Mouse (Mus musculus): ENCODE measurements at regions not wholly inside any gene's neighbourhood (a gene's known extent, or its start where the extent isn't known, plus 50 kb on each side); places are given as distances from the start of the nearest gene placed in this dataset.
"Not testable (repeated sequence)": the region's sequence is repeated elsewhere in the genome, so short reads cannot be mapped to it uniquely, and the experiment has no call there.

DNA sequence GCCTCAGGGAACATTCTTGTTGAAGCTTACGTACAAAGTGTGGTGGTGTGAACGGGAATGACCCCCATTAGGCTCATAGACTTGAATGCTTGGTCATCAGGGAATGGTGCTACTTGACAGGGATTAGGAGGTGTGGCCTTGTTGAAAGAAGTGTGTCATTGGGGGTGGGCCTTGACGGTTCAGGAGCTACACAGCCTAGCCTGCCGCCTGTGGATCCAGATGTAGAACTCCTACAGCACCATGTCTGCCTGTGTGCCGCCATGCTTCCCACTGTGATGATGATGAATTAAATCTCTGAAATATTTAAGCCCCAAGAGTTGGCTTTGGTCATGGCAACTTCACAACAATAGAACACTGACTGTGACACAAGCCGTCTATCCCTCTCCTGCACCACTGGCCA, 163.6 kb downstream of the Ankrd50 start:
- DNase-seq (ENCODE audit: low spot score in 2 of 2): no peak

DNA sequence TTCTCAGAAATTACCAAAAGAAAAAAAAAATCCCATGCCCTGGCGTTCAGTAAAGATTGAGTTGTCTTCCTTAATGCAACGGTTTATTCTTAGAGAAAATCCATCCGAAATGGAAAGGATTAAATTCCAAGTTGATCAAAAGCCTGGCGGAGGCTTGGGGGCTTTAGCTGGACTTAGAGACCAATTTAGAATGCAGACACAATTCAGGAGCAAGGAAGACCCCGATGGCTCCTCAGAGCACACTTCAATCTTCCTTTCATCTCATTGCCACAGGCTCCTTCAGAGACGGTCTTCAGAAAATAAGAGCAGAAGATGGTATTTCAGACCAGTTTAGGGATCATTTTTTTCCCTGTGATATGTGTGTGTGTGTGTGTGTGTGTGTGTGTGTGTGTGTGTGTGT, 171.8 kb downstream of the Ankrd50 start:
- DNase-seq (ENCODE audit: low spot score in 2 of 2): no peak

DNA sequence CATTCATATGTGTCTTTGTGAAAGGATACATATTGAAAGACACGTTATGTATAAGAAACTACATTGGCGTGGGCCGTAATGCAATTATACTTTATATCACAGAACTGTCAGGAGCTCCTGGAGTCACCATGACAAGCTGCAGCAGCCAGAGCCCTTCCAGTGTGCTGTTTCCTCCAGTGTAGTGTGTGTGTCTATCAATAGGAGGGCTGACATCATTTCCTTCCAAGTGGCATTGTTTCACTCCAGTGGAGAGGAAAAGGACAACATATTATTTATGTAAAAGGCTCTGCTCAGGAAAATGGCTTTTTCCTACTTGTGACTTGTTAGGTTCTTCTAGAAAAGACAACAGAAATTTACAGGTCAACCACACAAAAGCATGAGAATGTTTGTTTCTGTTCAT, 172.5 kb downstream of the Ankrd50 start:
- no peak for DNase-seq (ENCODE audit: low spot score in 2 of 2)

DNA sequence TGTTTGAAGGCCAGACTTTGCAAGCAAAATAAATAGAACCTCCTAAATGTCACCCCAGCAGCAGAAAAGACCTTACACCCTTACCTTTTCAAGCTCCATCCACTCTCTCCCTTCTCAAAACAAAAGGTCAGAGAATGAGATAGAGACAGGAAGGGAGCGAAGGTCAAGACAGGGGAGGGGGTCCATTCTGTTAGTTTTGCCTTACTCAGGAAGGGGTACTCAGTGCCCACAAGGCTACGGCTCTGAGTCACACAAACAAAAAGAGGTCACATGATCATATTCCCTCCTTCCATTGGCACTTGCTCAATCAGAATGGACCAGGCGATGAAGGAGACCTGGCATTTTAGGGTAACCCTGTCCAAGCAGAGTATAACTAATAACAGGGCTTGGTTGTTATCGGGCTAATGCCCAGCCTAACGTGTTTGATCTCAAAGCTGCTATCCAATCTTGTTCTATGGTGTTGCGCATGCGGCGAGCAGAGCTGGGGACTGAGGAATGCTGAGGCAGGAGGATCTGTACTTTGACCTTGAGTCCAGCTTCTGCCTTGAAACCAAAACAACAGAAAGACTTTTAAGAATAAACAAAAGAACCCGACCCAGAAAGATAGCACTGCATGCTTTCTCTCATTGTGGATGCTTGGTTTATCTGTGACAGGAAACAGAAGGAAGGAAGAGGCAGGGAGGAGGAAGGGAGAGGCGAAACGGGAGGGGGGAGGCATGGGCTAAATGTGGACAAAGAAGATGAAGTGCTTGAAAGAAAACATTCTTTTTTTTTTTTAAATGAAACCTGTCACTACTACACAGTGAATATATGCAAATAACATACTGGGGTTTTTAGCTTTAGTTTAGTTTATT, 184.5 kb downstream of the Ankrd50 start:
- no peak for DNase-seq (ENCODE audit: low spot score in 2 of 2)

DNA sequence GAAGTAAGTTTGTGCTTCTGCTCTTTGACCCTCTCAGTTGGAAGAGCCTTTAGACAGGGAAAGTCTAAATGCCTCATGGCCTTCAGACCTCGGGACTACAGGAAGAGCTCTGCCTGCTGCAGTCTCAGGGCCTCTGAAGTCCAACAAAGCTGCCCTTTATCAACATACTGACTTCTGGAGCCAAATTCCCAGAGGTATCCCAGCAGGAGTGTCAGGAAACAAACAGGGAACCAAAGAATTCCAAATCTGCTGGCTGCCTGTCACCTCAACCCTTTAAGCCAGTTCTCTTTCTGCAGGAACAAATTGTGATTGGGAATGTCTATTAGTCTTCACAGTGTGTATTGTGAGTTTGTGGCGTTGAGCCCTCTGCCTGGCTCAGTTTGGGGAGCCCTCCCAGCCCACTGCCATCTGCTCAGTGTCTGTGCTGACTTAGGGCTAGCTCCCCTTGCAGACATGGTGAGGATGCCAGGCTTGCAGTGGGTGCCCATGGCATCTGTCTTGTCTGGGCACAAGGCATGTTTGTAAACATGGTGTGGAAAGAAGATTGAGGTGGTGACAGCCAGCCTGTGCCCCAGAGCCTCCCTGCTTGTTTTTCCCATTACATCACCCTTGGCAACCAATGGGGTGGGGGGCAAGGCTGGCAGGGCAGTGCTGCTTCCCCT, 185.3 kb downstream of the Ankrd50 start:
- no peak for DNase-seq (ENCODE audit: low spot score in 2 of 2)

DNA sequence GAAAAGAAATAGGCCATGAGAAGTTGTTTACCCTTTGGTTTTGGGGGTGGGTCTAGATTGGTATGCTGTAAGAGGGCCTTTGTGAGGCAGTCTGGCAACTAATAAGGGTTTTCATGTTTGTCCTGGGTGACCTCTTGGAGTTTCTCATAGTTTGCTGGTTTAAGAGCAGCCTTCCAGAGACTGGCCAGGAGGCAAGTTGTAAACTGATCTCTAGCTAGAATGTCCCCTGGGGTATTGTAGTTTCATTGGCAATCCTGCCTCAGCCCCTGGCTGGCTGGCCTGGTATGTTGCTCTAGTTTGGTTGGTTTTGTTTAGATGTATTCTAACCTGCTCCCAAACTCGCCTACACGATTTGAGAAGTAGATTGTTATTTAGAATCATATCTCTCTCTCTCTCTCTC, 187.1 kb downstream of the Ankrd50 start:
- DNase-seq (ENCODE audit: low spot score in 2 of 2): no peak

DNA sequence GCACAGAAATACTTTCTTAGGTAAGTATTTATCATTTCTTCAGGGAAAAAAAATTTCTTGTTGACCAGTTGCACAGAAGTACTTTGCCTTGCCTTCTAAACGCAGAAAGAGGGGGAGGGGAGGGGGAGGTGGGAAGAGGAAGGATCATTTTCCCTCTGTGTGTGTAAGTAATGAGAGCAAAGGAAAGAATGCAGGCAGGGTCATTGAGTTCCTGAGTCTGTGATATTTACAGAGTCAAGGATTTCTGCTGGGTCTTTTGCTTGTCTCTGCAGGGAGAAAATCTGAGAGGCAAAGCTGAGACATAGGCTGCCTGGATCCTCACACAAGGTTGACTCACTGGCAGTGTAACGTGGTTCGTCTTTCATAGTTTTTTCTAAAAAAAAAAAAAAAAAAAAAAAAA, 195.6 kb downstream of the Ankrd50 start:
- DNase-seq (ENCODE audit: low spot score in 2 of 2): no peak

DNA sequence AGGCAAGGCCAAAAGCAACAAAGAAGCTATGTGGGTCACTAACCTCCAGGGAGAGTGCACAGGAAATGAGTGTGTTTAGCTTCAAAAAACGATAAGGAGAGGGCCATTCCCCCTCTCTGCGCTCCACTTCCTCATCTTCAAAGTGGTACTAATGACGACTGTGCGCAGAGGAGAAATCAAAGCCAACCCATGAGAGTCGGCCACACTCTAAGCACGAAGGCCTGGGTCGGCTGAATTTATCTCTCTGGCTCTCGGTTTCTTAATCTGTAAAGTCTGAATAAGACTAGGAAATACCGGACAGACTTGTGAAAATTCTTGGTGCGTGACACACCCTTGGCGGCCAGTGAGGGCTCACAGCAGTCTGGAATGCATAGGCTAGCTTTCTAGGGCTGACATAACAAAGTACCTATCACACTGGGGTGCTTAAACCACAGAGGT, 200.9 kb downstream of the Ankrd50 start:
- peak; percentile 3 to 15 for DNase-seq (ENCODE audit: low spot score in 2 of 2)

DNA sequence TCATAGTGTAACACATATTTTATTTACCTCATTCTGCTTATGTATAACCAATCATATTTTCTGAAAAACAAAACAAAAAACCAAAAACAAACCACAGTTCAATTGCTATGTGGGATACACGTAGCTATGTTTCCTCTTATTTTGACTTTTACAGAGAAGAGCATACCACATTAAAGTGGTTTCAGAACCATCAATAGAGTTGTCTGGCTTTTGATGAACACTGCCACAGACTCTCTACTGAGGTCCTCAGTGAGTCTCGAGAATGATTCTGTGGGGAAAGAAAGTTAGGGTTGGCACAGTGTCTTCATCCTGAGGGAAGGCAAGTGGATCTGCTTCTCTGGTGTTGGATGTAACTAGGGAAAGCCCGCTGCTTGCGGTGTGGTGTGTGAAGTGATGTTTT, 201.8 kb downstream of the Ankrd50 start:
- no peak for DNase-seq (ENCODE audit: low spot score in 2 of 2)

DNA sequence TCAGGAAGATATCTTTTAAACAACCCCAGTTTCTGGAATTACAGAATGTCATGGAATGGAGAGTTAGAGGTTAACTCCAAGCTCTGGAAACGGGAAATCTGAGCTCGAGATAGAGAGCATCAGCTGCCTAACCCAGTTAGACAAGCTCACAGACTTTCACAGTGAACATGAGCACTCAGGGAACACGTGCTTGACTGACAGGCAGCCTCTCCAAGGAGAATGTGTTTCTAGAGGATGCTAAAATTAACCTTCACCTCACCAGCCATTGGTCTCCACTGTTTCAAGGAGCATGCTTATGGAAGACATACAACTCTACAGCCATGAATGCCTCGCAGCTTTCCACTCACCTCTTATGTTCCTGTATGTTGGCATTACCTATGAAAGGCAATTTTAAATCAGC, 203.0 kb downstream of the Ankrd50 start:
- DNase-seq (ENCODE audit: low spot score in 2 of 2): no peak

DNA sequence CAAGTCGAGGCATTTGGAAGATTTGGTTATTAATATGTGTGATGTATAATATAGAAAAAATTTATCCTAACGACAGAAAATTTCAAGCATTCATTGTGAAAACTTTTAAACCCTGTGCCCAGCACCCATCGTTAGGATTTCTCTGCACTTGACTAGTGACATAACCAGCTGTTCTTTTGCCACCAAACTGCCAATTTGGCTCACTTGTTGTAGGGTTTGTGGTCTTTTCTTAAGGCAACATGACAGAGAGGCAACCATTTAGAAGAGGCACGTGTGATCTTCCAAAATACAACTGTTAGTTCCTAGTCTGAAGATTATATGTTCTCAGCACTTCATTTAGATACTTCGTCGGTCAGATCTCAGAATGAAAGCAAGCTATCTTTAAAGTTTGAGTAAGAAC, 203.8 kb downstream of the Ankrd50 start:
- no peak for DNase-seq (ENCODE audit: low spot score in 2 of 2)

DNA sequence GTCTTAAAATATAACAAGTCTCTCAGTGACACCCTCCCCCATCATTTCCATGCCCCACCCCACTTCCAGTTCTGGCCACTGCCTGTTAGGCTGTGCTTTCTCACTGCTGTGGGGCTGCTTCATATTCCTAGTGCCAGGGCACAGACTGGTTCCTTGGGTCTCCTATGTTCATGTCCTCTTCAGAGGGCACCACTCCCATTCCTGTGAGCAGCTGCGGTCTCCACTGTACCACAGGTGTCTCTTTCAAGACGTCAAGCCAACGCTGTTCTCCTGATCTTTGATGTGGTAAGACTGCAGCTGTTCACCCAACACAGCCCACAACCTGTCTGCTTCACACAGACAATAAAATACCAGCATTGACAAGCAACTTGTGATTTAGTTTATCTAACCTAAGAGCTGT, 204.5 kb downstream of the Ankrd50 start:
- DNase-seq (ENCODE audit: low spot score in 2 of 2): peak in 1 of 2 experiments; percentile 9

DNA sequence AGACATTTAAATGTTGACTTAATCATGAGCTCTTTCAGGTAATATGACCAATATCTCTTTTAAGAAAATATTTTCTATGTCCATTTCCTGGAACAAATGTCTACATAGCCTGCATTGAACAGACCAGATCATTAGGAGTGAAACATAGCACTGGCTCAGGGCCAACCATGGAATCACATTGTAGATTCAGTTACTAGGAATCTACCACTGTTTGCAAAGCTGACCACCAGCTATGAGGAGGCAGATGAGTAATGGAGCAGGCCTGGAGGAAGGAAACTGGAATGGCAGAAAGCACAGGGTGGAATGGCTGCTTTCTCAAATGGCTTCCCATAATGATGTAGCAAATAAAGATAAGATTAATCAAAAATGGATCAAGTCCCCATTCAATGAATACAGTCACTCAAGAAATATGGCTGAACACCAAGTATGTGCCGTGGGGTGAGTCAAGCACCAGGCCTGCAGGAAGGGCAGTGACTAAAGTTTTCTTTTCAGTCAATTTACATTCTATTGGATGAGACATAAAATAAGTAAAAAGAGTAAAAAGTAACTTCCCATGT, 207.6 kb downstream of the Ankrd50 start:
- no peak for DNase-seq (ENCODE audit: low spot score in 2 of 2)

DNA sequence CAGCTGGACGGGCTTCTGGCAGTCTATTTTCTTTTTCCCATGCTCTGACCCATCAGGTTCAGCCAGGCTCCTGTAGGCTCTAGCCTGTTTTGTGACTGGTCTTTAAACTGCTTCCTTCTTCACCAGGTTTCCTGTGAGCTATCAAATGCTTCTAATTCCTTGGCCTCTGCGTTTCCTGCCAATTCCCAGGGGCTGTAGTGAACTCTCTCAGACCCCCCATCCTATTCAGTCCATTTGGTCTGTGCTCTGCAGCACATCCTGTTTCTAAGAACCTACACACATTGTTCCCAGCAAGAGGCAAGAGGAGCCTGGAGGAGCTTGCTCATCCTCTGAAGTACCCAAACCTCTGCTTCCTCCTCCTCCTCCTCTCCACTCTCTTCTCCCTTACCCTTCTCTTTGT, 209.3 kb downstream of the Ankrd50 start:
- DNase-seq (ENCODE audit: low spot score in 2 of 2): no peak

DNA sequence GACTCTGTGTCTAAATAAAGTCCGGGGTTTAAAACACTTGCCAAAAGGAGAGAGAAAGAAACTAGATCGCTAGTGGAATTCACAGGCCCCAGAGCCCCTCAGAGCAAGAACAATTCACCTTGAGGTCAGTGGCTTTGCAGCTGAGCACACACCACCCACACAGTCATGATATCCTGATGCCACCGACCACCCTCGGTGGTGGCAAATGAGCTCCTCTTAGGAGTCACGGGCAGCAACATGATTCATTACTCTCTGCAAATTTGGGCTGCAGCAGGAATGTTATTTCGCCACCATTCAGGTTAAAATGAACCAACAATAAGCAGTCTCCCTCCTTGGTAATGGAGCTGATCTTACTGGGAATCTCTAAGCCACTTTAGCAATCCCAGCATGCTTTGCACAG, 213.9 kb downstream of the Ankrd50 start:
- DNase-seq (ENCODE audit: low spot score in 2 of 2): no peak

DNA sequence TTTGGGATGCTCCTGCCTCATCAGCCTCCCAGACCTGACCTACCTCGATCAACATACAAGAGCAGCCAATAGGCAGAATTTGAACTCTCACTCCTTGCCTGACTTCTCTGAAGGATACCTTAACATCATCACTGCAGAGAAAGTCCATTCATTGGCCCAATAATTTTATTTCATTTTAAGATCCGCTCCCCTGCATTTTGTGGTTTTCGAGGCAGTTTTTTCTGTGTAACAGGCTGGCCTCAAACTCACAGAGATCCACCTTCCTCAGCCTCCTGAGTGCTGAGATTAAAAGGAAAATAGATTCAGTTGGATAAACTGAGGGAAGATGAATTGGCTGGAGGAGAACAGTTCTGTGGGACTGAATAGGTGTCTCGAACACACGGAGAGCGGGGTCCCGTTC, 216.4 kb downstream of the Ankrd50 start:
- no peak for DNase-seq (ENCODE audit: low spot score in 2 of 2)

DNA sequence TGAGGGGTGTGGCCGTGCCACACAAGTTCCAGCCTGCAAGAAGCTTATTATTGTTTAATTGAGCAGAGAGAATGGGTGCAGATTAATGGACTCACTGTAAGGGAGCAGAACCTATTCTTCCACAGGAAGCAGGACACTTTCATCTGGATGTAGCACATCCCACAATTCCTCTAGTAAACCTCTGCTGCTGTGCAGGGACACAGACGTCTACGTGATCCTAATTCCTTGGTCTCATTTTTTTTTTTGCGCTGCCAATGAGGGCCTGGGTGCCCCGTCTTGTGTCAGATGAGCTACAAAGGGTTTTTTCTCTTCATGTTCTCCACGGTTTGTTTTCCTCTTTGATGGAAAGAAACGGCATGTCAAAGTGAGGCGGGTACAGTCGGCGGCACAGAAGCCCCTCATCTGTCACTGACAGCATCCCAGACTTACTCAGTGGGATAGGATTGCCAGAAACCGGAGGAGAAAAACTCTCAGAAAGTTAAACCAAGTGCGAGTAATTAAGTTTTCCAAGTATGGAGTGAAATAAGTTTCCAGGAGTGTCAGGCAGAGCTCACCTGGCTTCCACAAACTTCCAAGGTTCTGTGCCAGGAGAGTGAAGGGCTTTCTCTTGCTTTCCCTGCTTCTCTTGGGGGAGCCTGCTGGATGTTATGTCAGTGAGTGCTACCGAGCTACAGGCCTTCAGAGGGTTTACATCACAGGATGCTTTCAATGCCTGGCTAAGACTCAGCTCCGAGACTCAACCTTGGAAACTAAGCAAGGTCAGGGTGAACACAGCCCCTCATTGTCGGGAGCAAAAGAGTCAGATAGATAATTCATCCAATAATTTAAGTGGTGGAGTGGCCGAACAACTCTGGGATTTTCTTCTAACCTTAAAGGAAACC, 221.1 kb downstream of the Ankrd50 start:
- no peak for DNase-seq (ENCODE audit: low spot score in 2 of 2)

DNA sequence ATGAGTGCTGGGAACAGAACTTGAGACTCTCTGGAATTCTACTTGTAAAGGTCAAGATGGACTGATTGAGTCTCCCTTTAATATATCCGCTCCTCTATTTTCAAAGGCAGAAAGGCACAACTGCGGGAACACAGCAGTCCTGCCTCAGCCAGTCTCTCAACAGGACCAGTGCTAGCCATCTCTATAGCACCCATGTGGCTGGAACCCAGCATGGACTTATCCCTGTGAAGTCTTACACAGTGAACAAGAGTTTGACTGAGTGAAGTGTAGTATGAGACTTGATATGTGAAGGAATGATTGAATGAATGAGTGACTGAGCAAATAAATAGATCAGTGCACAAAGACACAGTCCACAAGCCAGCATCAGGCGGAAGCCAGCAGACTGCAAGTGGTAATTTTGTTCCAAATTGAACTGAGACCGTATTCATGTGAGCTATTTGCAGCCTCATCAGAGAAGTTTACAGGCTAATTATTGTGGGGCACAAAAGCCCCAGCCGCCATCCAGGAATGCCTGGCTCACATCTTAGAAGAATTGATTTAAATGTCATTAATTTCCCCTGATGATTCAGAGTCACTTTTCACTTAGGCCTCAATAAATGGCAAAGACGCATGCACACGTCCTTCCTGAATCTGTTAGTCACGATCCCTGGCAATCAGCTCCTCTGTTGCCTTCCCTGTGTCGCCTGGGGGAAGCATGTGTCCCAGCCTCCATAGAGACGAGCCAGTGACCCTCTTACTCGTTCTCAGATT, 223.1 kb downstream of the Ankrd50 start:
- DNase-seq (ENCODE audit: low spot score in 2 of 2): no peak

DNA sequence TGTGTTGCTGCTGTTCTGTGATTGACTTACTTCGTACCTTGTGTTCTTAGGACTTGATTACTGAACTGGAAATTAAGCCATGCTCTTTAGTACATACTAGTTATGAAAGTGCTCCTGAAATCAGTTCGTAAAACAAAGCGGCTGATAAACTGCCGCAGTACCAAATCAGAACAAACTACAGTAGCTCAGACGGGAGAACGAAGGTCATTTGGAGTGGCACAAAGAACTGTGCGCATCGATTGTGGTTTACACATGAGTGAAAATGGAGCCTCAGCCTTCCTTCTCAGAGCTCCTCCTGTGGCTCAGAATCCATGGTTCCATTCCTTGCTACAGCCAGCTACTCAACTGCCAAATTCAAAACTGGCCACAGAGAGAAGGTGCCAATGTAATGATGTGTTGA, 225.4 kb downstream of the Ankrd50 start:
- DNase-seq (ENCODE audit: low spot score in 2 of 2): not testable (repeated sequence)

DNA sequence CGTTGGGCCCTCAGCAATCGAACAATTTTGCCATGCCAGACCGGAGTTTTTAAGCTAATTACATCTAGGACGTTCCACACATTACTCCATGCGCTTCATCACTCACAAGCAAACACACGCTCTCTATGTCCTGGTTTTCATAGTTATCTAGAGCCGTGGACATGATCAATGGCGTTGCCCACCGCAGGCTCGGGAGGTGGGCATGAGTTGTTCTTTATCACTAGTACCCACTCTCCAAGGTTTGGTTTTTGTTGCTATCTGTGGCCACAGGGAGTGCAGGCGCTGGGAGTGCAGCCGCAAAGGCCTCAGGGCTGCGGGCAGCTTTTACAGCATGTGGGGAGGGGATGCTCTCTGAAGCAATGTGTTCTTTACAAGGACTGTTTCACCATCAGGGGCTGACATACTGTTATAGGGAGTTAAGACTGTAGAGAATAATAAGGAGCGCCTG, 226.8 kb downstream of the Ankrd50 start:
- DNase-seq (ENCODE audit: low spot score in 2 of 2): no peak

All from spleen, postnatal 36 days (tissue).